Mouse (Mus musculus): ENCODE results near the gene 4930402F06Rik. TPM values are rescaled to one million over a fixed set of nuclear protein-coding genes. Genes with fewer than 3 reads are reported as not detected.

4930402F06Rik gene
- polyA plus RNA-seq, 2 experiments = not detected

DNA sequence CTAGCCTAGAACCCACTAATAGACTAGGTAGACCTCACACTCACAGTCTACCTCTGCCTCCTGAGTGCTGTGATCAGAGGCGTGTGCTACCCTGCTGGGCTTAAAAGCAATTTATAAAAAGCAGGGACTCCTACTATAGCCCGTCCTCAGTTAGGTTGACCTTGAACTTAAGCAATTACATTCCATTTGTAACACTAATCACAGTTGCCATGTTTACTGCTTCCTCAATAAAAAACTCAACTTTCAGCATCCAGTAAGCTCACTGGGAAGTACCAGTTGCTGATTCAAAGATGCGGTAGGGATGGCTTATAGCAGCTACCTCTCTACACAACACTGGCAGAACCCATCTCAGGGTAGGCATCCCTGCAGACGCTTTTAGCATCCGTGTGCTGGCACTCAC is 46.4 kb upstream of the 4930402F06Rik start:
- Histone ChIP-seq H3K4me3 (ENCODE audit: insufficient read depth in 1 of 2, low read depth in 2 of 2, low read length in 2 of 2) (no peak overlapping the region), H3K4me2 (ENCODE audit: low read depth) (no peak overlapping the region), H3K9ac (replicated peaks) (no peak overlapping the region), H3K36me3 (replicated peaks; ENCODE audit: control insufficient read depth, insufficient read depth, low read depth) (no peaks in the 10 kb centered on the region), H3K4me1 (replicated peaks; ENCODE audit: control insufficient read depth in 2 of 2, insufficient read depth in 2 of 2, low read length in 1 of 2) (peaks cover 2 to 34% of the 10 kb centered on the region in 2 experiments), H3K9me3 (ENCODE audit: control insufficient read depth, low read length) (no peaks in the 10 kb centered on the region), H3K27me3 (ENCODE audit: control insufficient read depth, insufficient read depth, low read length) (no peaks in the 10 kb centered on the region), H3K27ac (no peak overlapping the region)
- WGBS (ENCODE audit: insufficient replicate concordance) = 67% methylated on average over 5 of the region's 5 CpGs
- ATAC-seq (ENCODE audit: insufficient read depth) = no peak
- no peak for DNase-seq (ENCODE audit: low read depth in 3 of 3, low spot score in 3 of 3)
- TF ChIP-seq CTCF (IDR thresholded peaks at IDR 0.05; ENCODE audit: low read depth) = no peak
- no peak for TF ChIP-seq EP300 (IDR thresholded peaks at IDR 0.05; ENCODE audit: low read depth)

- Histone ChIP-seq H3K4me2 (ENCODE audit: low read depth) (no peak overlapping the region), H3K4me1 (replicated peaks; ENCODE audit: control insufficient read depth in 2 of 2, insufficient read depth in 2 of 2, low read length in 1 of 2) (peaks cover 0 to 25% of the 10 kb centered on the region in 2 experiments; a peak in 3 of 4 replicates), H3K9ac (replicated peaks) (no peak overlapping the region), H3K9me3 (ENCODE audit: control insufficient read depth, low read length) (no peaks in the 10 kb centered on the region), H3K27ac (no peak overlapping the region), H3K36me3 (replicated peaks; ENCODE audit: control insufficient read depth, insufficient read depth, low read depth) (no peaks in the 10 kb centered on the region), H3K4me3 (ENCODE audit: insufficient read depth in 1 of 2, low read depth in 2 of 2, low read length in 2 of 2) (no peak overlapping the region), H3K27me3 (ENCODE audit: control insufficient read depth, insufficient read depth, low read length) (no peaks in the 10 kb centered on the region)
- no peak for TF ChIP-seq EP300 (IDR thresholded peaks at IDR 0.05; ENCODE audit: low read depth)
- no peak for TF ChIP-seq CTCF (IDR thresholded peaks at IDR 0.05; ENCODE audit: low read depth)
- WGBS (ENCODE audit: insufficient replicate concordance) = 77% methylated on average over 6 of the region's 6 CpGs
- DNase-seq (ENCODE audit: low read depth in 3 of 3, low spot score in 3 of 3) = no peak
- no peak for ATAC-seq (ENCODE audit: insufficient read depth)
These were observed 45.1 kb upstream of the 4930402F06Rik start for GRCm38 (mm10) chr2:35442079-35442478.

GRCm38 (mm10) chr2:35441419-35441818 is 44.4 kb upstream of the 4930402F06Rik start:
- no peak overlapping the region for H3K27ac ChIP-seq

DNA sequence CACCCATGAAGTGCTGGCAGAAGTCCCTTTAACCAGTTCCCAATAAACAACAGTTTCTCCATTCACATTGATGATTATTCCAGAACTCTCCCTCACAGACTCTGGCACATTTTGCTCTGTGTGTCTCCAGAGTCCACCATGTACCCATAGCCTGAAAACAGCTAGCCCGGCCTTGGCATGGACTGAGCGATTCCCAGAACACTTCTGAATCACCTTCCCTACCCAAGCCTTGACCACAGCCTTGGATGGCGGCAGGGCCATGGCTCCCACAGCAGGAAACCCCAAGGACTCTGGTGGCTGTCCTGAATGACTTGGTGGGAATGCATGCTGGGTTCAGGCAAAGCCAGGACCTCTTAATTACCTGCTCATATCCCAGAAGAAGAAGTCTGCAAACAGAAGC is 43.5 kb upstream of the 4930402F06Rik start:
- no peak overlapping the region for H3K27ac ChIP-seq
- peaks cover 0 to 17% of the 10 kb centered on the region in 2 experiments; a peak in 2 of 4 replicates for H3K4me1 ChIP-seq (replicated peaks; ENCODE audit: control insufficient read depth in 2 of 2, insufficient read depth in 2 of 2, low read length in 1 of 2)
- TF ChIP-seq EP300 (IDR thresholded peaks at IDR 0.05; ENCODE audit: low read depth) (no peak), CTCF (IDR thresholded peaks at IDR 0.05; ENCODE audit: low read depth) (no peak)
- no peaks in the 10 kb centered on the region for H3K27me3 ChIP-seq (ENCODE audit: control insufficient read depth, insufficient read depth, low read length)
- 82% methylated on average over 3 of the region's 3 CpGs for WGBS (ENCODE audit: insufficient replicate concordance)
- H3K4me2 ChIP-seq (ENCODE audit: low read depth) = no peak overlapping the region
- no peaks in the 10 kb centered on the region for H3K9me3 ChIP-seq (ENCODE audit: control insufficient read depth, low read length)
- H3K9ac ChIP-seq (replicated peaks) = no peak overlapping the region
- DNase-seq (ENCODE audit: low read depth in 3 of 3, low spot score in 3 of 3) (no peak), ATAC-seq (ENCODE audit: insufficient read depth) (no peak)
- no peaks in the 10 kb centered on the region for H3K36me3 ChIP-seq (replicated peaks; ENCODE audit: control insufficient read depth, insufficient read depth, low read depth)
- no peak overlapping the region for H3K4me3 ChIP-seq (ENCODE audit: insufficient read depth in 1 of 2, low read depth in 2 of 2, low read length in 2 of 2)

More at GRCm38 (mm10) chr2:35441419-35441818, 44.4 kb upstream of the 4930402F06Rik start:
- Histone ChIP-seq H3K4me2 (ENCODE audit: low read depth) (no peak overlapping the region), H3K4me1 (replicated peaks; ENCODE audit: control insufficient read depth in 2 of 2, insufficient read depth in 2 of 2, low read length in 1 of 2) (peaks cover 0 to 18% of the 10 kb centered on the region in 2 experiments; a peak in 3 of 4 replicates), H3K9me3 (ENCODE audit: control insufficient read depth, low read length) (no peaks in the 10 kb centered on the region), H3K4me3 (ENCODE audit: insufficient read depth in 1 of 2, low read depth in 2 of 2, low read length in 2 of 2) (no peak overlapping the region), H3K27me3 (ENCODE audit: control insufficient read depth, insufficient read depth, low read length) (no peaks in the 10 kb centered on the region), H3K9ac (replicated peaks) (no peak overlapping the region), H3K36me3 (replicated peaks; ENCODE audit: control insufficient read depth, insufficient read depth, low read depth) (no peaks in the 10 kb centered on the region)
- ATAC-seq (ENCODE audit: insufficient read depth) = no peak
- TF ChIP-seq CTCF (IDR thresholded peaks at IDR 0.05; ENCODE audit: low read depth) (no peak), EP300 (IDR thresholded peaks at IDR 0.05; ENCODE audit: low read depth) (no peak)
- 62% methylated on average over 6 of the region's 6 CpGs for WGBS (ENCODE audit: insufficient replicate concordance)
- no peak for DNase-seq (ENCODE audit: low read depth in 3 of 3, low spot score in 3 of 3)

- no peak for ATAC-seq (ENCODE audit: insufficient read depth)
- peaks cover 0 to 9% of the 10 kb centered on the region in 2 experiments; a peak in 2 of 4 replicates for H3K4me1 ChIP-seq (replicated peaks; ENCODE audit: control insufficient read depth in 2 of 2, insufficient read depth in 2 of 2, low read length in 1 of 2)
- no peaks in the 10 kb centered on the region for H3K27me3 ChIP-seq (ENCODE audit: control insufficient read depth, insufficient read depth, low read length)
- H3K4me3 ChIP-seq (ENCODE audit: insufficient read depth in 1 of 2, low read depth in 2 of 2, low read length in 2 of 2) = no peak overlapping the region
- no peaks in the 10 kb centered on the region for H3K9me3 ChIP-seq (ENCODE audit: control insufficient read depth, low read length)
- H3K9ac ChIP-seq (replicated peaks) = no peak overlapping the region
- TF ChIP-seq EP300 (IDR thresholded peaks at IDR 0.05; ENCODE audit: low read depth) (no peak), CTCF (IDR thresholded peaks at IDR 0.05; ENCODE audit: low read depth) (no peak)
- H3K27ac ChIP-seq = no peak overlapping the region
- DNase-seq (ENCODE audit: low read depth in 3 of 3, low spot score in 3 of 3) = no peak
- WGBS (ENCODE audit: insufficient replicate concordance) = 74% methylated on average over 2 of the region's 2 CpGs
- H3K4me2 ChIP-seq (ENCODE audit: low read depth) = no peak overlapping the region
- no peaks in the 10 kb centered on the region for H3K36me3 ChIP-seq (replicated peaks; ENCODE audit: control insufficient read depth, insufficient read depth, low read depth)
These were observed 40.8 kb upstream of the 4930402F06Rik start for GRCm38 (mm10) chr2:35437796-35438195.

Measured in liver, embryonic 14.5 days (tissue).